Mouse (Mus musculus) ES-E14 (cell line): ENCODE measurements around the gene Tmem164.

Source experiments
- CHD2 ChIP-seq: IDR thresholded peaks from 2 replicates; pipeline ENCODE4 v1.6.1; 2014; ENCODE audit warnings: mild to moderate bottlenecking, low read depth, low read length, inconsistent platforms
- HCFC1 ChIP-seq: IDR thresholded peaks from 2 replicates; pipeline ENCODE4 v1.6.1; 2012; ENCODE audit warnings: low read length, inconsistent platforms, borderline replicate concordance; ENCODE audit not compliant: insufficient read depth
- MAFK ChIP-seq: IDR thresholded peaks from 2 replicates; pipeline ENCODE4 v1.6.1; 2014; ENCODE audit warnings: mild to moderate bottlenecking, low read depth, low read length, inconsistent platforms; ENCODE audit not compliant: insufficient read depth
- ZNF384 ChIP-seq: IDR thresholded peaks from 2 replicates; pipeline ENCODE4 v1.6.1; 2012; ENCODE audit warnings: low read depth, low read length, inconsistent platforms

GRCm38 (mm10) chrX:142792185-142792584 lies 111.0 kb downstream of the Tmem164 start:
- no peak for TF ChIP-seq MAFK
- no peak for TF ChIP-seq CHD2
- TF ChIP-seq ZNF384: no peak
- no peak for TF ChIP-seq HCFC1
